Mouse (Mus musculus) forebrain, embryonic 14.5 days (tissue): Measurements from ENCODE around the gene Klf3. TPM values are rescaled to one million over a fixed set of nuclear protein-coding genes. Genes with fewer than 3 reads are reported as not detected.

Experiments used
- polyA plus RNA-seq: library from polyadenylated mRNA; unstranded; fragments of >200 nt; fragmentation: Nextera tagmentation; extraction: Ambion mirVana; gene quantifications from 2 replicates; pipeline ENCODE4 v1.2.1, GENCODE M21; 2014

Gene Klf3
- polyA plus RNA-seq, 1 experiment from 2014 or later: 19.3 TPM

Other genes with a start within 250 kb of the Klf3 start
- 0.33 and 0.36 TPM in 2 replicates for gene Tlr1, start 130.2 kb downstream of the Klf3 start, polyA plus RNA-seq
- 0.38 and 0.48 TPM in 2 replicates for gene Tlr6, start 156.7 kb downstream of the Klf3 start, polyA plus RNA-seq
- 4.5 and 5.6 TPM in 2 replicates for gene Fam114a1, start 166.7 kb downstream of the Klf3 start, polyA plus RNA-seq